Mouse (Mus musculus): Measurements from ENCODE around the gene Scg5. TPM values are rescaled to one million over a fixed set of nuclear protein-coding genes. Genes with fewer than 3 reads are reported as not detected.

Gene Scg5
- polyA plus RNA-seq, 2 experiments: 0.84 to 1.5 TPM

GRCm38 (mm10) chr2:113758311-113759161, 70.4 kb downstream of the Scg5 start, which contains the start of gene Grem1:
Gene Grem1 (minus strand): TSS chr2:113758646.
- H3K36me3 ChIP-seq (ENCODE audit: control insufficient read depth, insufficient read depth, low read length): no peaks in the 10 kb centered on the region
- TF ChIP-seq POLR2A (IDR thresholded peaks at IDR 0.05; ENCODE audit: borderline replicate concordance, extremely low read depth, insufficient read depth, insufficient read length): no peak
- peak within 1 kb of the TSS; percentile 47 for H3K4me3 ChIP-seq (replicated peaks; ENCODE audit: low read length)
- no peaks in the 10 kb centered on the region for H3K9me3 ChIP-seq (ENCODE audit: control insufficient read depth, low read length)
- peak within 1 kb of the TSS; percentile 87 for H3K4me2 ChIP-seq (replicated peaks; ENCODE audit: low read depth, low read length, severe bottlenecking)
- H3K27ac ChIP-seq (replicated peaks; ENCODE audit: low read depth, low read length): no peak within 1 kb of the TSS
- H3K4me1 ChIP-seq (ENCODE audit: control insufficient read depth, insufficient read depth, low read length): 0 out of 2 replicates have a peak, but pooled peaks cover 3% of the 10 kb centered on the region
- WGBS: under 1% methylated on average over 51 of the region's 64 CpGs
- peak within 1 kb of the TSS; percentile 35 for H3K9ac ChIP-seq (ENCODE audit: low read depth, low read length, severe bottlenecking)
- peaks cover 35% of the 10 kb centered on the region for H3K27me3 ChIP-seq (ENCODE audit: control insufficient read depth, insufficient read depth, low read length)
- no peak for DNase-seq (ENCODE audit: low spot score)
- ATAC-seq (ENCODE audit: low FRiP score, low read depth): peak; percentile 45

GRCm38 (mm10) chr2:113757525-113758310, 71.2 kb downstream of the Scg5 start:
- peak overlapping the region; percentile 47 for H3K4me3 ChIP-seq (replicated peaks; ENCODE audit: low read length)
- no peaks in the 10 kb centered on the region for H3K9me3 ChIP-seq (ENCODE audit: control insufficient read depth, low read length)
- ATAC-seq (ENCODE audit: low FRiP score, low read depth) (0 out of 2 replicates have a peak, but pooled peaks have one; percentile 21), DNase-seq (ENCODE audit: low spot score) (no peak)
- H3K27ac ChIP-seq (replicated peaks; ENCODE audit: low read depth, low read length): no peak overlapping the region
- H3K27me3 ChIP-seq (ENCODE audit: control insufficient read depth, insufficient read depth, low read length): peaks cover 35% of the 10 kb centered on the region
- peak overlapping the region; percentile 87 for H3K4me2 ChIP-seq (replicated peaks; ENCODE audit: low read depth, low read length, severe bottlenecking)
- H3K36me3 ChIP-seq (ENCODE audit: control insufficient read depth, insufficient read depth, low read length): no peaks in the 10 kb centered on the region
- WGBS: under 1% methylated on average over 38 of the region's 47 CpGs
- H3K9ac ChIP-seq (ENCODE audit: low read depth, low read length, severe bottlenecking): peak overlapping the region; percentile 35
- TF ChIP-seq POLR2A (IDR thresholded peaks at IDR 0.05; ENCODE audit: borderline replicate concordance, extremely low read depth, insufficient read depth, insufficient read length): no peak
- H3K4me1 ChIP-seq (ENCODE audit: control insufficient read depth, insufficient read depth, low read length): 0 out of 2 replicates have a peak, but pooled peaks cover 3% of the 10 kb centered on the region

GRCm38 (mm10) chr2:113756924-113757524, 71.9 kb downstream of the Scg5 start:
- no peaks in the 10 kb centered on the region for H3K9me3 ChIP-seq (ENCODE audit: control insufficient read depth, low read length)
- peak overlapping the region; percentile 87 for H3K4me2 ChIP-seq (replicated peaks; ENCODE audit: low read depth, low read length, severe bottlenecking)
- H3K36me3 ChIP-seq (ENCODE audit: control insufficient read depth, insufficient read depth, low read length): no peaks in the 10 kb centered on the region
- H3K27ac ChIP-seq (replicated peaks; ENCODE audit: low read depth, low read length): no peak overlapping the region
- no peak for DNase-seq (ENCODE audit: low spot score)
- 1% methylated on average over 12 of the region's 12 CpGs for WGBS
- peak overlapping the region; percentile 35 for H3K9ac ChIP-seq (ENCODE audit: low read depth, low read length, severe bottlenecking)
- H3K4me3 ChIP-seq (replicated peaks; ENCODE audit: low read length): peak overlapping the region; percentile 47
- peaks cover 35% of the 10 kb centered on the region for H3K27me3 ChIP-seq (ENCODE audit: control insufficient read depth, insufficient read depth, low read length)
- ATAC-seq (ENCODE audit: low FRiP score, low read depth): no peak
- TF ChIP-seq POLR2A (IDR thresholded peaks at IDR 0.05; ENCODE audit: borderline replicate concordance, extremely low read depth, insufficient read depth, insufficient read length): no peak
- H3K4me1 ChIP-seq (ENCODE audit: control insufficient read depth, insufficient read depth, low read length): 0 out of 2 replicates have a peak, but pooled peaks cover 3% of the 10 kb centered on the region

GRCm38 (mm10) chr2:113749721-113750120, 79.2 kb downstream of the Scg5 start:
- Histone ChIP-seq H3K27me3 (ENCODE audit: control insufficient read depth, insufficient read depth, low read length) (no peaks in the 10 kb centered on the region), H3K4me2 (replicated peaks; ENCODE audit: low read depth, low read length, severe bottlenecking) (no peak overlapping the region), H3K9ac (ENCODE audit: low read depth, low read length, severe bottlenecking) (no peak overlapping the region), H3K36me3 (ENCODE audit: control insufficient read depth, insufficient read depth, low read length) (no peaks in the 10 kb centered on the region), H3K4me3 (replicated peaks; ENCODE audit: low read length) (no peak overlapping the region), H3K9me3 (ENCODE audit: control insufficient read depth, low read length) (no peaks in the 10 kb centered on the region), H3K4me1 (ENCODE audit: control insufficient read depth, insufficient read depth, low read length) (no peaks in the 10 kb centered on the region), H3K27ac (replicated peaks; ENCODE audit: low read depth, low read length) (no peak overlapping the region)
- ATAC-seq (ENCODE audit: low FRiP score, low read depth) (no peak), DNase-seq (ENCODE audit: low spot score) (no peak)
- 75% methylated on average over 12 of the region's 12 CpGs for WGBS
- no peak for TF ChIP-seq POLR2A (IDR thresholded peaks at IDR 0.05; ENCODE audit: borderline replicate concordance, extremely low read depth, insufficient read depth, insufficient read length)

- no peak overlapping the region for H3K4me2 ChIP-seq (replicated peaks; ENCODE audit: low read depth, low read length, severe bottlenecking)
- no peak overlapping the region for H3K9ac ChIP-seq (ENCODE audit: low read depth, low read length, severe bottlenecking)
- TF ChIP-seq POLR2A (IDR thresholded peaks at IDR 0.05; ENCODE audit: borderline replicate concordance, extremely low read depth, insufficient read depth, insufficient read length): no peak
- no peak overlapping the region for H3K4me3 ChIP-seq (replicated peaks; ENCODE audit: low read length)
- no peak for ATAC-seq (ENCODE audit: low FRiP score, low read depth)
- H3K9me3 ChIP-seq (ENCODE audit: control insufficient read depth, low read length): no peaks in the 10 kb centered on the region
- no peak for DNase-seq (ENCODE audit: low spot score)
- H3K4me1 ChIP-seq (ENCODE audit: control insufficient read depth, insufficient read depth, low read length): no peaks in the 10 kb centered on the region
- H3K27ac ChIP-seq (replicated peaks; ENCODE audit: low read depth, low read length): no peak overlapping the region
- no peaks in the 10 kb centered on the region for H3K27me3 ChIP-seq (ENCODE audit: control insufficient read depth, insufficient read depth, low read length)
- no peaks in the 10 kb centered on the region for H3K36me3 ChIP-seq (ENCODE audit: control insufficient read depth, insufficient read depth, low read length)
- 91% methylated on average over 9 of the region's 9 CpGs for WGBS
Measured at GRCm38 (mm10) chr2:113749309-113749708, 79.6 kb downstream of the Scg5 start.
